Mouse (Mus musculus): ENCODE measurements around the gene Olfr1506.
"Not testable (repeated sequence)": the region's sequence is repeated elsewhere in the genome, so short reads cannot be mapped to it uniquely, and the experiment has no call there.

Gene Olfr1506

GRCm38 (mm10) chr2:90224393-90224792 lies at the start of gene Olfr1506:
Gene Olfr1506, minus strand, starts transcription at chr2:90224493.
- ATAC-seq (ENCODE audit: insufficient number of reproducible peaks, low FRiP score, low TSS enrichment), result not testable (repeated sequence)

DNA sequence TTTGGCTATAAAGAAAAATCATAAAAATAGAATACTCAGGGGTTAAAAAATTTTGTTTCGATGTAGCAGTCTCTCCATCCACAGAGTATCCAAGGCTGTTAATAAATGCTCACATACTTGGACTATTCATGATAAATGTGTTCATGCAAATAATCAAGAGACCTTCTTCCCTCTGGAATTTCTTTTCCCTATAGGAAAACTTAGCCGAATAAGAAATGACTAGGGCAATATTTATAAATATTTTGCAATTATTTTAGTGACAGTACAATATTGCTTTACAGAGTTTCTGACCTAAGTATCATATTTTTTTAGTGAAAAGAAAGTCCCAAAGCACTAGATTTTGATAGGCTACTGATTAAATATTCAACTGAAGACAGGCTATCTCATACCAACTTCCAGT lies 46.6 kb upstream of the Olfr1506 start, which contains the start of gene Olfr1271:
TSS of gene Olfr1271 (minus strand) at position 101 of the 400 bp plus-strand sequence.
- no peak for ATAC-seq (ENCODE audit: insufficient number of reproducible peaks, low FRiP score, low TSS enrichment)

DNA sequence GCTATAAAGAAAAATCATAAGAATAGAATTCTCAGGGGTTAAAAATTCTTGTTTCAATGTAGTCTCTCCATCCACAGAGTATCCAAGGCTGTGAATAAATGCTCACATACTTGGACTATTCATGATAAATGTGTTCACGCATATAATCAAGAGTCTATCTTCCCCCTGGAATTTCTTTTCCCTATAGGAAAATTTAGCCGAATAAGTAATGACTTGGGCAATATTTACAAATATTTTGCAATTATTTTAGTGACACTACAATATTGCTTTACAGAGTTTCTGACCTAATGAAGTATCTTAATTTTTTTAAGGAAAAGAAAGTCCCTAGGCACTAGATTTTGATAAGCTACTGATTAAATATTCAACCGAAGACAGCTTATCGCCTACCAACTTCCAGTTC lies 33.2 kb upstream of the Olfr1506 start, which contains the start of gene Olfr142:
TSS of gene Olfr142 (minus strand) at position 101 of the 400 bp plus-strand sequence.
- ATAC-seq (ENCODE audit: insufficient number of reproducible peaks, low FRiP score, low TSS enrichment), result no peak

DNA sequence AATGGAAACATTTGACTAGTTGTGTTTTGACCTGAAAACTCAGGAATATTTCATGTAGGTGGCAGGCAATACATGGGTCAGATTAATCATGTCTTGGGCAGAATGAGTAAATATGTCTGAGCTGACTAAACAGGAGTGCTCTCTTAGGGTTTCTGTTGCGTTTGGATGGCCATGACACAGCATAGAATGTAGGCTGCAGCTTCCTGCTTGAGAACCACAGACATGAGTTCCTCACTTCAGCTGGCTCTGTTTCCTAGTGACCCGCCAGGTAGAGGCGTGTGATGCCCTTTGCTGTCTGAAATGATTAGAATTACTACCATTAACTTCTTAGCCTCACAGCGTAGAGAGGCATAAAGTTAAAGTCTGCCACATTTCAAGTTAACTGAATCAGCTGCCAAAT lies 24.7 kb downstream of the Olfr1506 start:
- ATAC-seq (ENCODE audit: insufficient number of reproducible peaks, low FRiP score, low TSS enrichment), result not testable (repeated sequence)

DNA sequence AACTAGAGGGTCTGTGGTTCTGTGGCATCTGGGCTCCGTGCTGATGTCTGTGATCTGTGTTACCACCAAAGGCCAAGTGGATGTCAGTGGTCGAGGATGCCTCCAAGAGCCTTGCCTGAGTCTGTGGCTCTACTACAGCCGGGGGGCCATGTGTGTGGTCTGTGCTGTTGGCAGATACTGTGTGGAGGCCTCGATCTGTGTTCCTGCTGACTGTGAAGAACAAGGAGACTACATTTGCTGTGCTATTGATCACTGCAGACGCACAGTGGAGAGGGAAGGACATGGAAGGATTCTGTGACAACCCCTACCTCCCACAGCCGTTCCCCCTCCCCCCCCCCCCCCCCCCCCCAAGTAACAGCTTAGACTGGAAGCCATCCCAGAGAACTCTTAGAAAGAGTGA lies 29.0 kb downstream of the Olfr1506 start:
- not testable (repeated sequence) for ATAC-seq (ENCODE audit: insufficient number of reproducible peaks, low FRiP score, low TSS enrichment)

- not testable (repeated sequence) for ATAC-seq (ENCODE audit: insufficient number of reproducible peaks, low FRiP score, low TSS enrichment)
Measured at GRCm38 (mm10) chr2:90194750-90195149, 29.5 kb downstream of the Olfr1506 start.

GRCm38 (mm10) chr2:90187082-90187481 lies 37.2 kb downstream of the Olfr1506 start:
- not testable (repeated sequence) for ATAC-seq (ENCODE audit: insufficient number of reproducible peaks, low FRiP score, low TSS enrichment)

DNA sequence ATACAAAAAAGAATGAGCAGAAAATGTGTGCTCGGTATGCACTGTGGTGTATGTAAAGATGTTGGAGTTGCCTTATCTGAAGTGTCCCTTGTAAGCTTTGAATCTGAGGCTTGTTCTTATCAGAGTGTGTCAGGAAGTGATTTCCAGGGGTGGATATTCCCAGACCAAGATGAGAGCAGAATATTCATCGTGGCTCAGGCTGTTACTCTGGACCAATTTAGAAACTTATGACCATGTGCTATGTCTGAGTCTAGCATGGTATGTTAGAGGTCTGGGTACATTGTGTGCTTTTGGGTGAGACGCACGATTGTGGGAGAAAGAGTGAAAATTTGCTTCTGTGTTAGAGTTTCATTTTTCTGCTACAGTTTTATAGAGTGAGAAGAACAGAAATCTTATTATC lies 38.2 kb downstream of the Olfr1506 start:
- ATAC-seq (ENCODE audit: insufficient number of reproducible peaks, low FRiP score, low TSS enrichment), result not testable (repeated sequence)
